Mouse (Mus musculus) kidney, embryonic 16.5 days (tissue): ENCODE data around the gene Selenow. TPM values are rescaled to one million over a fixed set of nuclear protein-coding genes. Genes with fewer than 3 reads are reported as not detected.
A peak's percentile ranks its signal among the peaks of the same experiment; 100 is the strongest.

ENCODE experiments used
- ATAC-seq: fragments of 200-750 bp; cut with Nextera tagmentation; 2 replicates; pipeline ENCODE4 v1.8.0; 2017; ENCODE audit warnings: moderate TSS enrichment; ENCODE audit not compliant: low FRiP score, low TSS enrichment
- H3K27ac ChIP-seq: fragments of 300-500 bp; sonication (generic); 2 replicates; pipeline ENCODE4 v1.5.1; 2014; ENCODE audit warnings: low read length
- H3K27me3 ChIP-seq: fragments of 300-500 bp; sonication (generic); 2 replicates; pipeline ENCODE4 v1.6.1; 2014; ENCODE audit warnings: low read length, control low read depth, mixed read lengths; ENCODE audit not compliant: insufficient read depth
- H3K36me3 ChIP-seq: fragments of 300-500 bp; sonication (generic); 2 replicates; pipeline ENCODE4 v1.6.1; 2014; ENCODE audit warnings: low read length, control low read depth, mixed read lengths; ENCODE audit not compliant: insufficient read depth
- H3K4me1 ChIP-seq: fragments of 300-500 bp; sonication (generic); 2 replicates; pipeline ENCODE4 v1.6.1; 2014; ENCODE audit warnings: low read length, control low read depth, mixed read lengths; ENCODE audit not compliant: insufficient read depth
- H3K4me2 ChIP-seq: fragments of 300-500 bp; sonication (generic); replicated peaks from 2 replicates; pipeline ENCODE4 v1.6.1; 2014; ENCODE audit warnings: low read depth, low read length
- H3K4me3 ChIP-seq: fragments of 300-500 bp; sonication (generic); 2 replicates; pipeline ENCODE4 v1.5.1; 2014; ENCODE audit warnings: mild to moderate bottlenecking, low read length
- H3K9ac ChIP-seq: fragments of 300-500 bp; sonication (generic); replicated peaks from 2 replicates; pipeline ENCODE4 v1.6.1; 2014; ENCODE audit warnings: low read length
- H3K9me3 ChIP-seq: fragments of 300-500 bp; sonication (generic); 2 replicates; pipeline ENCODE4 v1.6.1; 2016; ENCODE audit warnings: low read length, control low read depth
- WGBS: fragments of 180-500 bp; shearing (Covaris S2); extraction: QIAGEN DNeasy Blood & Tissue Kit; methylation state at CpG from one replicate; pipeline ENCODE4 v1.1.7; 2014; 5-methylcytosine and 5-hydroxymethylcytosine counted together
- polyA plus RNA-seq: library from polyadenylated mRNA; unstranded; fragments of >200 nt; fragmentation: Nextera tagmentation; extraction: Ambion mirVana; gene quantifications from 2 replicates; pipeline ENCODE4 v1.2.1, GENCODE M21; 2015

Selenow gene
- polyA plus RNA-seq, 1 experiment from 2014 or later, result 690 TPM

- WGBS, result 36% methylated on average over 2 of the region's 2 CpGs
- no peaks in the 10 kb centered on the region for H3K27me3 ChIP-seq
- H3K4me2 ChIP-seq, result no peak overlapping the region
- no peak overlapping the region for H3K4me3 ChIP-seq
- H3K36me3 ChIP-seq, result peaks cover 24% of the 10 kb centered on the region
- no peaks in the 10 kb centered on the region for H3K4me1 ChIP-seq
- ATAC-seq, result no peak
- H3K9ac ChIP-seq, result no peak overlapping the region
- H3K9me3 ChIP-seq, result no peaks in the 10 kb centered on the region
- H3K27ac ChIP-seq, result no peak overlapping the region
Observed at GRCm38 (mm10) chr7:15914252-15914651, 8.0 kb downstream of the Selenow start.

GRCm38 (mm10) chr7:15912183-15912582 lies 10.0 kb downstream of the Selenow start:
- 0% methylated on average over 4 of the region's 4 CpGs for WGBS
- Histone ChIP-seq H3K36me3 (peaks cover 10% of the 10 kb centered on the region), H3K27me3 (no peaks in the 10 kb centered on the region), H3K27ac (no peak overlapping the region), H3K9ac (no peak overlapping the region), H3K4me2 (no peak overlapping the region), H3K9me3 (no peaks in the 10 kb centered on the region), H3K4me3 (no peak overlapping the region), H3K4me1 (no peaks in the 10 kb centered on the region)
- ATAC-seq, result peak; percentile 80

GRCm38 (mm10) chr7:15910521-15910920 lies 11.7 kb downstream of the Selenow start:
- H3K9me3 ChIP-seq, result no peaks in the 10 kb centered on the region
- ATAC-seq, result no peak
- H3K9ac ChIP-seq, result no peak overlapping the region
- no peak overlapping the region for H3K27ac ChIP-seq
- 72% methylated on average over 5 of the region's 5 CpGs for WGBS
- no peaks in the 10 kb centered on the region for H3K4me1 ChIP-seq
- no peak overlapping the region for H3K4me2 ChIP-seq
- H3K36me3 ChIP-seq, result no peaks in the 10 kb centered on the region
- no peaks in the 10 kb centered on the region for H3K27me3 ChIP-seq
- no peak overlapping the region for H3K4me3 ChIP-seq

GRCm38 (mm10) chr7:15907971-15908590 lies 14.1 kb downstream of the Selenow start:
- Histone ChIP-seq H3K27ac (no peak overlapping the region), H3K9ac (no peak overlapping the region), H3K4me2 (no peak overlapping the region), H3K9me3 (no peaks in the 10 kb centered on the region), H3K4me1 (no peaks in the 10 kb centered on the region), H3K27me3 (no peaks in the 10 kb centered on the region), H3K4me3 (no peak overlapping the region), H3K36me3 (no peaks in the 10 kb centered on the region)
- WGBS, result 86% methylated on average over 8 of the region's 8 CpGs
- ATAC-seq, result no peak

GRCm38 (mm10) chr7:15906602-15907001 lies 15.6 kb downstream of the Selenow start:
- Histone ChIP-seq H3K9me3 (no peaks in the 10 kb centered on the region), H3K9ac (no peak overlapping the region), H3K4me3 (no peak overlapping the region), H3K27ac (no peak overlapping the region), H3K4me1 (no peaks in the 10 kb centered on the region), H3K27me3 (no peaks in the 10 kb centered on the region), H3K4me2 (no peak overlapping the region), H3K36me3 (no peaks in the 10 kb centered on the region)
- WGBS, result 88% methylated on average over 1 of the region's 1 CpGs
- no peak for ATAC-seq

- WGBS, result 87% methylated on average over 7 of the region's 7 CpGs
- no peak overlapping the region for H3K9ac ChIP-seq
- no peaks in the 10 kb centered on the region for H3K36me3 ChIP-seq
- no peaks in the 10 kb centered on the region for H3K27me3 ChIP-seq
- H3K4me3 ChIP-seq, result no peak overlapping the region
- no peaks in the 10 kb centered on the region for H3K4me1 ChIP-seq
- ATAC-seq, result no peak
- no peak overlapping the region for H3K4me2 ChIP-seq
- H3K27ac ChIP-seq, result no peak overlapping the region
- H3K9me3 ChIP-seq, result no peaks in the 10 kb centered on the region
Observed at GRCm38 (mm10) chr7:15905861-15906260, 16.3 kb downstream of the Selenow start.

- Histone ChIP-seq H3K27ac (no peak overlapping the region), H3K4me2 (no peak overlapping the region), H3K9ac (no peak overlapping the region), H3K27me3 (no peaks in the 10 kb centered on the region), H3K4me1 (no peaks in the 10 kb centered on the region), H3K9me3 (no peaks in the 10 kb centered on the region), H3K36me3 (no peaks in the 10 kb centered on the region), H3K4me3 (no peak overlapping the region)
- no peak for ATAC-seq
- 78% methylated on average over 9 of the region's 9 CpGs for WGBS
Observed at GRCm38 (mm10) chr7:15901366-15902048, 20.7 kb downstream of the Selenow start.

GRCm38 (mm10) chr7:15894251-15894650 lies 28.0 kb downstream of the Selenow start:
- Histone ChIP-seq H3K27me3 (no peaks in the 10 kb centered on the region), H3K9ac (no peak overlapping the region), H3K36me3 (no peaks in the 10 kb centered on the region), H3K27ac (no peak overlapping the region), H3K4me3 (no peak overlapping the region), H3K9me3 (no peaks in the 10 kb centered on the region), H3K4me2 (no peak overlapping the region), H3K4me1 (no peaks in the 10 kb centered on the region)
- ATAC-seq, result no peak
- WGBS, result 70% methylated on average over 1 of the region's 1 CpGs

GRCm38 (mm10) chr7:15884127-15884526 lies 38.1 kb downstream of the Selenow start:
- WGBS, result 88% methylated on average over 2 of the region's 2 CpGs
- no peak for ATAC-seq
- Histone ChIP-seq H3K4me1 (no peaks in the 10 kb centered on the region), H3K36me3 (no peaks in the 10 kb centered on the region), H3K27ac (no peak overlapping the region), H3K9ac (no peak overlapping the region), H3K27me3 (no peaks in the 10 kb centered on the region), H3K9me3 (no peaks in the 10 kb centered on the region), H3K4me2 (no peak overlapping the region), H3K4me3 (no peak overlapping the region)

GRCm38 (mm10) chr7:15882317-15882716 lies 39.9 kb downstream of the Selenow start, which contains the start of gene Crxos:
Gene Crxos, plus strand, starts transcription at chr7:15882617.
- ATAC-seq, result no peak
- H3K36me3 ChIP-seq, result no peaks in the 10 kb centered on the region
- no peak within 1 kb of the TSS for H3K4me3 ChIP-seq
- no peak within 1 kb of the TSS for H3K27ac ChIP-seq
- H3K4me2 ChIP-seq, result no peak within 1 kb of the TSS
- no peak within 1 kb of the TSS for H3K9ac ChIP-seq
- no peaks in the 10 kb centered on the region for H3K9me3 ChIP-seq
- H3K4me1 ChIP-seq, result no peaks in the 10 kb centered on the region
- WGBS, result 85% methylated on average over 2 of the region's 2 CpGs
- H3K27me3 ChIP-seq, result no peaks in the 10 kb centered on the region
